Comparison of ENCODE assay signal across 25 mouse cellular contexts in the genomic region with DNA sequence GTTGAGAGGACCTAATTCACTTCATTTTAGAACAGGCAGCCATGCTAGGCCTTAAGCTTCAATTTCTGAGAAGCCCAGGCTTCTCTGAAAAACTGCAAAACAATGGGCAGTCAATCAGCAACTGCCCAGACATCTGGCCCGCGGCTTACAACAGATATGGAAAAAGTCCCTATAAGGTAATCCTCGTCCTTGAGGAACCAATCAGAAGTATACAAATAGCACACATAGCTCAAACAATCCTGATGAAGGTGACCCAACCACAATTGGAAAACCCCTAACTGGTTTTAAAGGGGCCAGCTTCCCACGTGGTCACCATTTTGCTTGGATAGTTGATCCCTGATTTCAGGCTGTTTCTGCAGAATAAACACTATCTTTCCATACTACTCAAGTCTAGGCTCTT.
A peak's percentile ranks its signal among the peaks of the same experiment; 100 is the strongest.
DNase-seq lines count a peak whose midpoint lies in the region; ATAC-seq and TF ChIP-seq lines count a peak whose summit lies in the region.
"Had no signal": no experiment of that assay in that cellular context is flagged by ENCODE, and none has a peak within 500 bp of the region (broad histone marks: within the 10 kb centered on the region; RNA-seq: fewer than 3 reads in every experiment).

No protein-coding gene starts in this region.

- TF ChIP-seq POLR2A in ES-Bruce4 (IDR thresholded peaks at IDR 0.05; ENCODE audit: insufficient read depth, low read length) = no peak

- H3K4me3 ChIP-seq in heart, embryonic 11.5 days (ENCODE audit: low read depth, low read length) = no peak overlapping the region
- H3K4me3 ChIP-seq in ES-Bruce4 (ENCODE audit: low read depth, low read length) (peak overlapping the region; percentile 97; the same call in 1 of the 2 replicates), ES-E14 (ENCODE audit: insufficient read depth in 1 of 2, low read depth in 1 of 2, low read length in 2 of 2, poor library complexity in 1 of 2, severe bottlenecking in 1 of 2) (peak overlapping the region; percentile 48 to 98)
- no peak overlapping the region for H3K4me3 ChIP-seq in embryonic facial prominence, embryonic 10.5 days
- H3K4me3 ChIP-seq: embryonic facial prominence, embryonic 13.5 days; embryonic facial prominence, embryonic 15.5 days; erythroblast, embryonic 14.5 days; forebrain, embryonic 10.5 days; forebrain, embryonic 12.5 days; forebrain, embryonic 15.5 days had no signal

- in situ Hi-C loops in ES-E14 (cut with MboI; ENCODE audit: low sequenced_read_pairs in 2 of 2, unreplicated experiment in 2 of 2) = no loop called here

- H3K4me1 ChIP-seq in heart, embryonic 11.5 days (ENCODE audit: control insufficient read depth, insufficient read depth, low read length) = no peaks in the 10 kb centered on the region
- H3K4me1 ChIP-seq in ES-Bruce4 (ENCODE audit: control insufficient read depth, insufficient read depth, low read length) = peaks cover 6% of the 10 kb centered on the region
- H3K4me1 ChIP-seq in ES-E14 (ENCODE audit: control insufficient read depth in 2 of 2, insufficient read depth in 2 of 2, low read length in 2 of 2, poor library complexity in 1 of 2) = peaks cover 14 to 27% of the 10 kb centered on the region in 2 experiments
- no peaks in the 10 kb centered on the region for H3K4me1 ChIP-seq in embryonic facial prominence, embryonic 10.5 days
- H3K4me1 ChIP-seq: embryonic facial prominence, embryonic 15.5 days; forebrain, embryonic 12.5 days; forebrain, embryonic 15.5 days had no signal

- WGBS in heart, embryonic 11.5 days (ENCODE audit: insufficient replicate concordance) = 72% methylated on average over 4 of the region's 4 CpGs
- WGBS in embryonic facial prominence, embryonic 10.5 days = 83% methylated on average over 4 of the region's 4 CpGs

- H3K9me3 ChIP-seq in heart, embryonic 11.5 days (replicated peaks; ENCODE audit: control insufficient read depth, low read length) = no peaks in the 10 kb centered on the region
- H3K9me3 ChIP-seq in ES-Bruce4 (replicated peaks; ENCODE audit: control insufficient read depth, insufficient read depth, low read length, poor library complexity, severe bottlenecking) (no peaks in the 10 kb centered on the region), ES-E14 (ENCODE audit: control insufficient read depth, insufficient read depth, low read depth, low read length) (no peaks in the 10 kb centered on the region)
- no peaks in the 10 kb centered on the region for H3K9me3 ChIP-seq in embryonic facial prominence, embryonic 10.5 days
- H3K9me3 ChIP-seq: embryonic facial prominence, embryonic 13.5 days; embryonic facial prominence, embryonic 15.5 days; forebrain, embryonic 10.5 days; forebrain, embryonic 12.5 days; forebrain, embryonic 15.5 days had no signal

- no peak overlapping the region for H3K27ac ChIP-seq in heart, embryonic 11.5 days (ENCODE audit: low read depth, low read length)
- peak overlapping the region; percentile 100 for H3K27ac ChIP-seq in ES-Bruce4 (ENCODE audit: insufficient read depth, low read length)
- peak overlapping the region; percentile 100 for H3K27ac ChIP-seq in ES-E14 (ENCODE audit: insufficient read depth, low read depth, low read length, poor library complexity, severe bottlenecking)
- no peak overlapping the region for H3K27ac ChIP-seq in embryonic facial prominence, embryonic 10.5 days (replicated peaks)
- H3K27ac ChIP-seq: embryonic facial prominence, embryonic 13.5 days; embryonic facial prominence, embryonic 15.5 days; forebrain, embryonic 10.5 days; forebrain, embryonic 12.5 days; forebrain, embryonic 15.5 days had no signal

- no peaks in the 10 kb centered on the region for H3K36me3 ChIP-seq in heart, embryonic 11.5 days (ENCODE audit: control insufficient read depth, insufficient read depth, low read length)
- H3K36me3 ChIP-seq in ES-Bruce4 (ENCODE audit: control insufficient read depth, insufficient read depth, low read length, poor library complexity, severe bottlenecking) (peaks cover 9% of the 10 kb centered on the region), ES-E14 (ENCODE audit: control insufficient read depth, insufficient read depth, low read length, poor library complexity, severe bottlenecking) (peaks cover 5% of the 10 kb centered on the region; the same call in 1 of the 2 replicates)
- H3K36me3 ChIP-seq in embryonic facial prominence, embryonic 10.5 days (replicated peaks) = no peaks in the 10 kb centered on the region
- H3K36me3 ChIP-seq: embryonic facial prominence, embryonic 13.5 days; embryonic facial prominence, embryonic 15.5 days; forebrain, embryonic 10.5 days; forebrain, embryonic 12.5 days; forebrain, embryonic 15.5 days had no signal

- no peak for ATAC-seq in heart, embryonic 11.5 days (replicated peaks; ENCODE audit: insufficient number of reproducible peaks, low FRiP score, low TSS enrichment)
- ATAC-seq: CD4-positive, CD25-positive, alpha-beta regulatory T cell, adult 4 months; forebrain, embryonic 15.5 days; forebrain, postnatal 0 days had no signal

- TF ChIP-seq CTCF in ES-Bruce4 (IDR thresholded peaks at IDR 0.05; ENCODE audit: low read depth, low read length) = no peak

- no peaks in the 10 kb centered on the region for H3K27me3 ChIP-seq in heart, embryonic 11.5 days (ENCODE audit: control insufficient read depth, insufficient read depth, low read length)
- H3K27me3 ChIP-seq in ES-Bruce4 (ENCODE audit: control insufficient read depth, insufficient read depth, low read length, poor library complexity, severe bottlenecking) = no peaks in the 10 kb centered on the region
- H3K27me3 ChIP-seq in embryonic facial prominence, embryonic 10.5 days (replicated peaks; ENCODE audit: low read depth, poor library complexity, severe bottlenecking) = no peaks in the 10 kb centered on the region
- H3K27me3 ChIP-seq: embryonic facial prominence, embryonic 13.5 days; embryonic facial prominence, embryonic 15.5 days; forebrain, embryonic 12.5 days; forebrain, embryonic 15.5 days had no signal

- DNase-seq in heart, adult 11 months = peak; percentile 15
- no peak for DNase-seq in ES-E14 (ENCODE audit: low read depth, low spot score)
- DNase-seq in ZHBTc4 (ENCODE audit: low read depth, low spot score) = peak; percentile 79
- DNase-seq in thymus, adult 18-20 months = no peak
- no peak for DNase-seq in thymus, postnatal 0 days (ENCODE audit: low spot score)
- no peak for DNase-seq in embryonic facial prominence, embryonic 10.5 days (ENCODE audit: low spot score)
- DNase-seq: adrenal gland, adult 2 months; adrenal gland, postnatal 10 days; adrenal gland, postnatal 25 days; B cell, adult 2 months; cerebellum, adult 11-12 months; cerebellum, adult 2 months; cerebellum, adult 9-10 months; cerebellum, postnatal 10 days; cerebellum, postnatal 25 days; forebrain, postnatal 0 days had no signal

- TF ChIP-seq EP300 in ES-Bruce4 (IDR thresholded peaks at IDR 0.05; ENCODE audit: insufficient read depth, low read depth, low read length) = peak; percentile 89

- no peak overlapping the region for H3K4me2 ChIP-seq in heart, embryonic 11.5 days
- H3K4me2 ChIP-seq: embryonic facial prominence, embryonic 13.5 days; embryonic facial prominence, embryonic 15.5 days; forebrain, embryonic 12.5 days; forebrain, embryonic 15.5 days had no signal

- H3K9ac ChIP-seq in heart, embryonic 11.5 days (ENCODE audit: low read depth, low read length) = no peak overlapping the region
- H3K9ac ChIP-seq in ES-Bruce4 (ENCODE audit: low read depth, poor library complexity, severe bottlenecking) (peak overlapping the region; percentile 87), ES-E14 (ENCODE audit: insufficient read depth, low read depth, low read length, poor library complexity, severe bottlenecking) (peak overlapping the region; percentile 83)
- H3K9ac ChIP-seq: embryonic facial prominence, embryonic 13.5 days; embryonic facial prominence, embryonic 15.5 days; forebrain, embryonic 12.5 days; forebrain, embryonic 15.5 days; forebrain, postnatal 0 days had no signal

TF ChIP-seq in ES-E14, 5 proteins besides CTCF, POLR2A, EP300 and RAD21:
- no peak for TF ChIP-seq HCFC1 (IDR thresholded peaks at IDR 0.05; ENCODE audit: borderline replicate concordance, insufficient read depth, low read length)
- TF ChIP-seq ZNF384 (IDR thresholded peaks at IDR 0.05; ENCODE audit: low read depth, low read length) = no peak
- peak; percentile 54; the same call in 1 of the 2 replicates for TF ChIP-seq CHD2 (IDR thresholded peaks at IDR 0.05; ENCODE audit: low read depth, low read length)

Comparison
In these comparisons a context has a peak if more than half of its experiments do, and no peak if none do; other contexts are left out.
1. DNase-seq: peak in heart, adult 11 months (single experiment) and ZHBTc4 (single experiment); none in ES-E14 (single experiment), thymus, adult 18-20 months (0 of 2), thymus, postnatal 0 days (single experiment) and embryonic facial prominence, embryonic 10.5 days (single experiment).
2. H3K27ac ChIP-seq: peak in ES-Bruce4 (single experiment) and ES-E14 (single experiment); none in heart, embryonic 11.5 days (single experiment) and embryonic facial prominence, embryonic 10.5 days (single experiment).
3. H3K4me3 ChIP-seq: peak in ES-Bruce4 (single experiment) and ES-E14 (2 of 2); none in heart, embryonic 11.5 days (single experiment) and embryonic facial prominence, embryonic 10.5 days (single experiment).